Mouse (Mus musculus) G1E-ER4 (cell line): Measurements from ENCODE around the gene Hdac1. TPM values are rescaled to one million over a fixed set of nuclear protein-coding genes. Genes with fewer than 3 reads are reported as not detected.

Source experiments
- GATA1 ChIP-seq: IDR thresholded peaks from one replicate; pipeline ENCODE4 v1.8.0; 2012; ENCODE audit warnings: low read length, inconsistent platforms
- polyA plus RNA-seq: library from polyadenylated mRNA; stranded (reverse); fragments of >175 nt; gene quantifications from 2 replicates; pipeline ENCODE4 v1.2.3, GENCODE M21; 2012

Hdac1 gene
- 64.1 and 71.1 TPM in 2 replicates for polyA plus RNA-seq

- TF ChIP-seq GATA1: no peak
Measured at GRCm38 (mm10) chr4:129542592-129543141, at the start of gene Hdac1. Gene Hdac1, minus strand, starts transcription at chr4:129542713.

GRCm38 (mm10) chr4:129588865-129589264, 46.4 kb upstream of the Hdac1 start:
- TF ChIP-seq GATA1: no peak

GRCm38 (mm10) chr4:129586943-129587342, 44.4 kb upstream of the Hdac1 start:
- TF ChIP-seq GATA1: no peak

GRCm38 (mm10) chr4:129585773-129586172, 43.3 kb upstream of the Hdac1 start:
- no peak for TF ChIP-seq GATA1

- no peak for TF ChIP-seq GATA1
Measured at GRCm38 (mm10) chr4:129584884-129585608, 42.5 kb upstream of the Hdac1 start.

GRCm38 (mm10) chr4:129584370-129584769, 41.9 kb upstream of the Hdac1 start:
- TF ChIP-seq GATA1: no peak

GRCm38 (mm10) chr4:129582251-129582650, 39.7 kb upstream of the Hdac1 start:
- no peak for TF ChIP-seq GATA1

- TF ChIP-seq GATA1: no peak
Measured at GRCm38 (mm10) chr4:129580347-129580746, 37.8 kb upstream of the Hdac1 start.

- no peak for TF ChIP-seq GATA1
Measured at GRCm38 (mm10) chr4:129578466-129578865, 36.0 kb upstream of the Hdac1 start, which contains the start of gene Fam167b. Gene Fam167b, minus strand, starts transcription at chr4:129578549.

GRCm38 (mm10) chr4:129577688-129578087, 35.2 kb upstream of the Hdac1 start:
- no peak for TF ChIP-seq GATA1

GRCm38 (mm10) chr4:129576863-129577491, 34.5 kb upstream of the Hdac1 start:
- TF ChIP-seq GATA1: no peak

- TF ChIP-seq GATA1: no peak
Measured at GRCm38 (mm10) chr4:129575171-129575844, 32.8 kb upstream of the Hdac1 start.

- no peak for TF ChIP-seq GATA1
Measured at GRCm38 (mm10) chr4:129573430-129573829, 30.9 kb upstream of the Hdac1 start, which contains the start of gene Lck. Gene Lck, minus strand, starts transcription at chr4:129573641.

GRCm38 (mm10) chr4:129573093-129573370, 30.5 kb upstream of the Hdac1 start:
- no peak for TF ChIP-seq GATA1

GRCm38 (mm10) chr4:129572236-129573092, 30.0 kb upstream of the Hdac1 start:
- no peak for TF ChIP-seq GATA1
